Mouse (Mus musculus) urinary bladder, postnatal 4 days (tissue): ENCODE measurements around the gene Nsun3.
A peak's percentile ranks its signal among the peaks of the same experiment; 100 is the strongest.

Experiments used
- DNase-seq, 2 experiments: peaks; one replicate each; pipeline ENCODE4 v3.0.0; 2021 to 2022; ENCODE audit warnings: low spot score in 2 of 2

The Nsun3 gene

DNA sequence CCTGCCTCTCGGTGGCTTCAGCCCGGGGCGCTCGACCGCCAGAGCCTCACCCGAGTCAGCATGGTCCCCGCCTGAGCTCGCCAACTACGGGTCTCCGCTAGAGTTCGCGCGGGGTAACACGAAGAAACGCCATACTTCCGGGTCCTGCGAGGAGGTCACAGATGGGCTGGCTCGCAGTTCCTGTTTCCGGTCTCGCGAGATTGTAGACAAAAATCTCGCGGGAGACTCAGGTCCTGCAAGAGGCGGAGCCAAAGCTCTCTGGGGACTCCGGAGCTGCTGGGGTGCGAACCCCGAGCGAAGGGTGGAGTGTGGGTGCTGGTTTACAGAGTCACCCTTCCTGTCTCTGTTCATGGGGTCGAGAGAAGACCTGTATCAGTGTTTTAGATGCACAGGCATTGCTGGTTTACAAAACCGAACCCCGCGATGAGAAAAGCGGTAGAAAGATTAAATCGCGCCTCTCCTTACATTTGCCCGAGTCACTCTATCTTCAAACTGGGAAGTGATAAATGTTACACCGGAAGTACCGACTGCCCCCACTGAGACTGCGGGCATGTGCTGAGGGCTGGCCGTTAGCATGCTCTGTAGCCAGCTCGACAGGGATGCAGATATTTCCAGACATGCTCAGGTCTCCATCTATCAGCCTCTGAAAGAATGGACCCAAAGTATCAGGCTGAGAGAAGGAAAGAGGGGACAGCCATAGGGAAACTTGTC, at the start of gene Nsun3:
Nsun3 (minus strand) TSS at position 198 of the 711 bp plus-strand sequence.
- DNase-seq: peak; percentile 88 to 89

GRCm38 (mm10) chr16:62834016-62834735, 47.6 kb upstream of the Nsun3 start:
- no peak for DNase-seq

DNA sequence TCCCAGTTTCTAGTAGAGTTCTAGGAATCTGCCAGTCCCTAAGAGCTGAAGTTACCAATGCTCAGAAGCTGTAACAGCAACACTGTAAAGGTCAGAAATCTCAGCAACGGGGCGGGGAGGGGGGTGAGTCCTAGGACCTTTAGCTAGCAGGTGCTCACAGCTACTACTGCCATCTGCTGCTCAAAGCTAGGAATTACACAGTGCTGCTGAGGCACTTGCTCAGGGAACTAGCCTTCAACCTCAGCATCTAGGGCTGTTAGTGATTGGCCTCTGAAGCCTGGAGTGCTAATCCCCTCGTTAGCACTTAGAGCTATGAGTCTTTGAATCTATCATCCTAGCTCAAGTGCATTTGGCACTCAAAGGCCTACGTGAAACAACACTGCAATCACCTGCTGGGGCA, 45.9 kb upstream of the Nsun3 start:
- DNase-seq: no peak

DNA sequence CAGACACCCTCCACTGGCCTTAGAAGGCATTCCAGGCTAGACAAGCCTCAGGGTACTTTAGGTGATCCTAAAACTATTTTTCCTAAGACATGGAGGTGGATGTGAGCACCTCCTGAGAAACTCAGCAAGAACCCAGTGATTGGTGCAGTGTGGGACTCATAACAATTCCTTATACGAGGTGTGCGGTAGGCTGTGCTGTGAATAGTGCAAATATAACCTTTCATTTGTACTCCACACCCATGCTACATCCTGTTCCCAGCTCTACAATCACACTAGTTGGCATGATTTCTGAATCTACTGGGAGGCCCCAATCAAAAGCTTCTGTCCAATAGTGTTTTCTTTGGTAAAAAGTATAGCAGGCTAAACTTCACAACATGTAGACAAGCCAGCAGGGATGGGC, 45.4 kb upstream of the Nsun3 start:
- DNase-seq: no peak

DNA sequence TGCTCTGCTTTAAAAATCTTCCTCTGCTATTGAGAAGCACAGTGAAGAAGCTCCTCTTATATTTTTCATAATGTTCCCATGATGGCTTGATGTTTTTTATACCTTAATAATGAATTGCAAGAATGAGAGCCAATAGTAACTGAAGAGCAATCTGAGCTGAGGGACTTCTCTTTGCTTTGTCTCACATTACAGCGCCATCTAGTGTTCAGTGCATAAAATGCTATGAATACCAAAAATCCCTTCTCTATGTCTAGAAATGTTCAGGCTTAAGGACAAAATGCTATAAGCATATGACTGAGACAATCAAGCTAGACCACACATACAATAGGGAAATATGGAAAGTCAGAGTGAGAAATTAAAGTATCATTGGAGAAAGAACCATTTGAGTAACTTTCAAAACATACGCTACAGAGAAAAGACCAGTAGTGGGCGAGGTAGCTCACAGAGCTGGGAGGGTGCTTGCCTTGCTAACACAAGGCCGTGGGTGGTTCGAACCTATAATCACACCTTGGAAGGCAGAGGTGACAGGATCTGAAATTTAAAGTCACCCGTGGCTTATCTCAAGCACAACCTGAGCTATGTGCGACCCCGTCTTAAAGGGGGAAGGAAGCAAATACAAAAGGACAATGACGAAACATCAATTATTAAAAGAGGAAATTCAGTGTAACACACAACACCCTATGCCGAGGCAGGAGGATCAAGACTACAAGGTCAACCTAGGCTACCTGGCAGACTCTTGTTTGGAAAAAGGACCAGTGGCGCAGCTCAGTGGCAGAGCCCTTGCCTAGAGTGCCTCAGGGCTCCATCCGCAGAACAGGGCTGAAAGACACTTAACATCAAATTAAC, 39.8 kb upstream of the Nsun3 start:
- DNase-seq: no peak

DNA sequence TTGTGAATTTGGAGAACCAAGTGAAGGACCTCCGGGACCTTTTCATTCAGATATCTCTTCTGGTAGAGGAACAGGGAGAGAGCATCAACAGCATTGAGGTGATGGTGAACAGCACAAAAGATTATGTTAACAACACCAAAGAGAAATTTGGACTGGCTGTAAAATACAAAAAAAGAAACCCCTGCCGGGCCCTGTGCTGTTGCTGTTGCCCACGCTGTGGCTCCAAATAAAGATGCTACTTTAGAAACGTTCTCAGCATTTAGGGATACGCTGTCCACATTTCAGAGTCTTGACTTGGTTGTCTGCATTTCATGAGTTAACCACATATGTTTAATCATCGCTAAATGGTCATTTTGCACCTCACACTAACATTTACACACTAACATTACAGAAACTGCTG, 35.9 kb upstream of the Nsun3 start:
- no peak for DNase-seq

- DNase-seq: no peak
These were observed 27.9 kb upstream of the Nsun3 start, which contains the start of gene Stx19 for GRCm38 (mm10) chr16:62814491-62814890. Gene Stx19, plus strand, starts transcription at chr16:62814676.

GRCm38 (mm10) chr16:62813790-62814189, 27.2 kb upstream of the Nsun3 start:
- no peak for DNase-seq

DNA sequence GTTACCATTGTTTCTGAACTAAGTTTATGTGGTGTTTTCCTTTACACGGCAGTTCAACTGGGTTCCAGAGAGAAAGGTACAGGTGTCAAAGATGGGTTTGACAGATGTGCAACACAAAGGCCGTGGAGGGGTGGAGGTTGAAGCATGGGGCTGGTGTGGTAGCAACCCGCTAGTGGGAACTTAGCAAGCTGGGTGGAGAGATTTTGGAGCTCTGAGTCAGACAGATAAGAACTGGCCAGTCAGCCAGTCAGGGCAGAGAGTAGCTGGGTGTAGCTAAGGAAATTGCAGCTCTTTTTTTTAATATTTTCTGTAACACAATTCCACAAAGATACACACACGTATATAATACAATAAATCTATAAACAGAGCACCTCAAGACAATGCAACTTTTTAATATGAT, 24.2 kb upstream of the Nsun3 start:
- DNase-seq: no peak

- DNase-seq: no peak
These were observed 20.8 kb upstream of the Nsun3 start for GRCm38 (mm10) chr16:62807249-62807979.

- DNase-seq: no peak
These were observed 18.0 kb upstream of the Nsun3 start for GRCm38 (mm10) chr16:62804621-62805020.

DNA sequence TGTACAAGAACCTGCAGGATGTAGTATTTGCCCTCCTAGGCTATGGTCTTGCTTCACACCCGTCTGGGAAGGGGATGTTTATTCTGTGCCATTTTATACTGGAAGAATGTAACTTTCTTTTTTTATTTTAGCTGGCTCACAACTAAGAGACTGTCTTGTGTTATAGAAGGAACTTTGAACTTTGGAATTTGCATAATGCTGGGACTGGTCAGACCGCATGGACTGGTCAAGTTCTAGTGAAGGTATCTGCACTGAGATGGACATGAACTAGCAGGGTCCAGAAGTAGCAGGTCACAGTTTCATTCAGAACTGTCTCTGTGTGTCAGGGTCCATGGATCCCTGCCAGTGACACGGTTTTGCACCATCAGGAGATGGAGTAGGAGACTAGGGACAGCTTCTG, 13.2 kb upstream of the Nsun3 start:
- DNase-seq: no peak

- no peak for DNase-seq
These were observed 12.8 kb upstream of the Nsun3 start for GRCm38 (mm10) chr16:62799426-62799825.

DNA sequence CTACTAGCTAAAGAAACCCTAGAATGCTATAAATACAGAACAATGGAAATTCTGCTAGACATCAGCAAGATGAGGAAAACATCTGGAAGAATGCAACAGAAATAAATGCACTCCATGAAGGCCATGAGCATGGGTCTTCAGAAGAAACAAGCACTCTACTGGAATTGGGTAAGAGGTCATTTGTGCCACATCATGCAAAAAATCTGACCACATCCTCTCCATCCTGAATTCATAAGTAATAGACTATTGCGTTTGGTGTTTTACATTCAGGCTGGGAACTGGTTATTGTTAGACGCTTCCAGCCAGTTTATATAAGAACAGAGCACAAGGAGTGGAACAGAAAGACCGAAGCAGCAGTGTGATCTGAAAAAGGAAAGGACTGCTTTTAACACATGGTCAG, 12.2 kb upstream of the Nsun3 start:
- DNase-seq: no peak

GRCm38 (mm10) chr16:62796608-62797007, 10.0 kb upstream of the Nsun3 start:
- DNase-seq: no peak

DNA sequence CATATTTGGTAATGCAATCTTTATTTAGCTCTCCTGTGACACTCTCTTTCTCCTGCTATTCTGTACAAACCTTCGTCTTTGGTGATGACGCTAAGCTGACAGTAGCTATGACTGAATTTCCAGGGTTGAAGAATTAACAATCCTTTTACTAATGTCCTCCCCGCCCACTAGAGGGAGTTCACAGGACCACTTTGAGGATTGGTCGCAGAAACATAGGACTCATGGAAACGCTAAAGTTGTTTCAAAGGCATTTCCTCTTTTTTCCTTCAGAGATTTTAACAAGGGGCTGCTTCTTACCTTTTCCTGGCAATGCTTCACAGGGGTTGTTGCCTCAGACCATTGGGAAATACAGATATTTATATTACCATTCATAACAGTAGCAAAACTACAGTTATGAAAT, 4.4 kb downstream of the Nsun3 start:
- no peak for DNase-seq

DNA sequence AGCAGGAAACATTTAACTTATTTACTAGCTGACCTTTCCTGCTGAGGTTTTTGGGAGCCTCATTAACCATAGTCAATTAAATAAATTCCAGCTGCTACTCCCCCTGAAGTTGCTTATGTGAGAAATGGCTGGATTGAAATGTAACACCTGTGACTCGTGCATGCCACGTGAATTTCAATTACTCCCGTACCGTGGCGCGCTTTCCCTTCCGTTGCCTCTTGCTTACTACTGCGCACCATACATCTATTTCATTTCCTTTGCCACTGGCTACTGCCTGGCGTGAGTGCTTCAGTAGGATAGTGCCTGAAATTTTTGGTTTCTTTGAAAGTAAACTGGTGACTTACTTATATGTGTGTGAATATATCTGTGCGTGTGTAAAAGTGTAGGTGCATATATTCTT, 8.3 kb downstream of the Nsun3 start:
- DNase-seq: no peak

GRCm38 (mm10) chr16:62776034-62776433, 10.6 kb downstream of the Nsun3 start:
- DNase-seq: no peak

DNA sequence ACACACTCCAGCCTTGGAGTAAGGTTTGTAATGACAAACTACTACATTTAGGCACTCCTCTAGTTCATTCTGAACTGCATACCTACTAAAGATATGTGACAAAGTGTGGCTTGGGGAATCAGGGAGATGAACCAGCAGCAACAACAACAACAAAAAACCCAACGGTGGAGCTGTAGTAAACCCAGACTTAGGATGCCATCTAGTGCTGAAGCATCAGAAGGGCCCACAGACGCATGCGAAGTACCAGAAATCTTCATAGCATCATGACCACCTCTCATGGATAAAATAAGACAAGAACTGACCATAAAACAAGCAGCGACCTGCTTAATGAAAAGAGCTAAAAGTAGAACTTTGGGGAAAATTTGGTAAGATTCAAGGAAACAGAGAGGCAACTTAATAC, 13.2 kb downstream of the Nsun3 start:
- DNase-seq: no peak

DNA sequence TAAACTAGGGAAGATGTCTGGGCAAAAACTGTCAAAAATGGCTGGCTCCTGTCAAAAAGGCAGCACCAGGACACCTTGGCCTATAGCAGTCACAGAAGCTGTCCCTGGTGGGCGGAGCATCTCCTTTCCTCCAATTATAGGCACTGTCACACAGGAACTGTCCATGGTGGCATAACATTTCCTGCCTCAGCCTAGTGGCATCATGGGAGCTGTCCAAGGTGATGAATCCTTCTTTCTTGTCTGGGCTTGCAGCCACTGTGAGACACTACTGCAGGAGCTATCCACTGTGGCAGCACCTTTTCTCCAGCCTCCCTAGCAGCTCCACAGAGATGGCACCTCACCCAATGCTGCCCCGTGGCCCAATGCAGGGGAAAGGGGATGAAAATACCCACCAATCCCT, 28.3 kb downstream of the Nsun3 start:
- no peak for DNase-seq

DNA sequence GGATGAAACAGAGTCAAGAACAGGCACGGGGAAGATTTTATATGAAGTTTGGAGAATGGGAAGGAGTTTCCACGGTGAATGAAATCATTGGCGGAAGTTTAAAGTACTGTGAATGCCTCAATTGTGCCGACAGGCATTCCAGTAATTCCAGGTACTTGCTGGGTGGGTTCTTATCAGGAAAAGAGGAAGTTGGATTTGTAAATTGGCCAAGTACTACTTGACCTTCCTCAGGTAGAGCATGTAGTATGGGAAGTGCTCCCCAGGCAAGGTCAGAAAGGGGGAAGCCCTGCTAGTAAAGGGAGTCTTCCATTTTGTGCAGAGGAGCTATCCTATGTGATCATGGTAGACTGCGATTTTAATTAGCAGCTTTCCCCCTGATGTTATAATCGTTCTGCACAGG, 31.3 kb downstream of the Nsun3 start:
- DNase-seq: no peak

- DNase-seq: no peak
These were observed 33.0 kb downstream of the Nsun3 start for GRCm38 (mm10) chr16:62753597-62753996.
